Mouse (Mus musculus) MEL (cell line): ENCODE measurements around the gene Gm1604a. TPM values are rescaled to one million over a fixed set of nuclear protein-coding genes. Genes with fewer than 3 reads are reported as not detected.
"Not testable (repeated sequence)": the region's sequence is repeated elsewhere in the genome, so short reads cannot be mapped to it uniquely, and the experiment has no call there.

ENCODE experiments used
- DNase-seq: peaks from one replicate; pipeline ENCODE4 v3.0.0; 2011; ENCODE audit warnings: low read depth, low spot score
- H3K27ac ChIP-seq: 2 replicates; pipeline ENCODE4 v1.5.1; 2012; ENCODE audit warnings: low read depth, mild to moderate bottlenecking, control low read depth, low read length, moderate library complexity; ENCODE audit not compliant: control insufficient read depth
- H3K27me3 ChIP-seq, 2 experiments: fragments of 150-350 bp in 1 of 2; sonication (generic) in 1 of 2; 2 replicates each; pipeline ENCODE4 v1.6.1; 2012; ENCODE audit warnings: low read length in 2 of 2, mild to moderate bottlenecking in 2 of 2, improper control_type of control experiment in 1 of 2, moderate library complexity in 1 of 2; ENCODE audit not compliant: insufficient read depth in 2 of 2, control insufficient read depth in 1 of 2
- H3K36me3 ChIP-seq, 2 experiments: 2 replicates each; pipeline ENCODE4 v1.6.1; 2012 to 2014; ENCODE audit warnings: low read length in 2 of 2, improper control_type of control experiment in 1 of 2, inconsistent platforms in 1 of 2, mild to moderate bottlenecking in 1 of 2; ENCODE audit not compliant: insufficient read depth in 2 of 2, control insufficient read depth in 1 of 2
- H3K4me1 ChIP-seq, 2 experiments: fragments of 150-350 bp in 1 of 2; sonication (generic) in 1 of 2; 2 replicates each; pipeline ENCODE4 v1.6.1; 2012; ENCODE audit warnings: low read length in 2 of 2, improper control_type of control experiment in 1 of 2, mild to moderate bottlenecking in 1 of 2; ENCODE audit not compliant: insufficient read depth in 2 of 2, control insufficient read depth in 1 of 2
- H3K4me3 ChIP-seq, 2 experiments: fragments of 150-350 bp in 1 of 2; sonication (generic) in 1 of 2; 2 replicates each; pipeline ENCODE4 v1.5.1; 2012; ENCODE audit warnings: low read depth in 2 of 2, low read length in 2 of 2, mild to moderate bottlenecking in 2 of 2, moderate library complexity in 2 of 2, control low read depth in 1 of 2, improper control_type of control experiment in 1 of 2; ENCODE audit not compliant: control insufficient read depth in 1 of 2, insufficient read depth in 1 of 2
- H3K79me2 ChIP-seq: 2 replicates; pipeline ENCODE4 v1.6.1; 2012; ENCODE audit warnings: mild to moderate bottlenecking, low read length, moderate library complexity; ENCODE audit not compliant: control insufficient read depth, poor library complexity, insufficient read depth
- H3K9ac ChIP-seq: 2 replicates; pipeline ENCODE4 v1.6.1; 2012; ENCODE audit warnings: low read depth, mild to moderate bottlenecking, control low read depth, low read length, moderate library complexity; ENCODE audit not compliant: control insufficient read depth, poor library complexity, severe bottlenecking
- H3K9me3 ChIP-seq: fragments of 150-350 bp; sonication (generic); replicated peaks from 2 replicates; pipeline ENCODE4 v1.6.1; 2012; ENCODE audit warnings: mild to moderate bottlenecking, low read length, improper control_type of control experiment, moderate library complexity; ENCODE audit not compliant: insufficient read depth
- polyA plus RNA-seq, 2 experiments: library from polyadenylated mRNA; stranded (reverse) in 1 of 2; unstranded in 1 of 2; fragments of >175 nt in 1 of 2; fragments of >200 nt in 1 of 2; gene quantifications; 2 replicates each; pipeline versions ENCODE4 v1.2.1 to v1.2.4; 2012; ENCODE audit warnings: low replicate concordance in 2 of 2, low read depth in 1 of 2; ENCODE audit not compliant: insufficient read length in 2 of 2, insufficient read depth in 1 of 2, missing spikeins in 1 of 2
- total RNA-seq: library from RNA; depleted of rRNA; stranded (reverse); fragments of 300-350 nt; gene quantifications from 2 replicates; pipeline ENCODE4 v1.2.3, GENCODE M21; 2012

The Gm1604a gene
- total and polyA plus RNA-seq, 3 experiments = not detected

DNA sequence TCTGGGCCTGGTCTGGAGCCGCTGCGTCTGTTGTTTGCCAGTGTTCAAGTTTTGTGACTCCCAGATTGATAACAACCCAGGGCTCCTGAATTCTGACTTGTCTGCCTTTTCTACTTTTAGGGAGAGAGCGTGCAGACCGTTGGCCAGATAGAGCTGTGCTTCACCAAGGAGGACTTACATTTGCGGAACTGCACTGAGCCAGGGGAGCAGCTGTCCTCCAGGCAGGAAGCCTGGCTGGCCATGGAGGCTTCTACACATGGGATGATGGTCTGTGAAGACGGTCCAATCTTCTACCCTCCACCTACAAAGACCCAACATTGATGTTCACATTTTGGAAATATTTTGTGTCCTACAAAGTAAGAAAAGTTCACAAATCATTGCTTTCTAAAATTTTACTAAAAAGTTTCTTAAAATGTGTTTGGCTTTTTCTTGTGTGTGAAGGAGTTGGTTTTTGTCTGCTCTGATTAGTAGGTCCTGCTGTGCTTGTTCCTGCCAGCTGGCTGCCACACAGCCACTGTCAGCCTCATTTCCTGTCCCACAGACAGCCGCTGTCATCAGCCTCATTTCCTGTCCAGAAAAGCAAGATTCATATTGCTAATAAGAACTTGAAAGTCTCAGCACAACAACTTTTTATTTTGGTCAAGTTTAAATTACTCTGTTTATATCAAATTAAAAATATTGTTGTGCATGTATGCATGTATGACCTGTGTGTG lies 27.4 kb upstream of the Gm1604a start:
- not testable (repeated sequence) for H3K9ac ChIP-seq, H3K27me3 ChIP-seq, H3K4me3 ChIP-seq, H3K36me3 ChIP-seq, H3K79me2 ChIP-seq, H3K9me3 ChIP-seq, H3K4me1 ChIP-seq, DNase-seq, H3K27ac ChIP-seq

- not testable (repeated sequence) for H3K9me3 ChIP-seq, H3K4me3 ChIP-seq, H3K4me1 ChIP-seq, DNase-seq, H3K9ac ChIP-seq, H3K27me3 ChIP-seq, H3K36me3 ChIP-seq, H3K79me2 ChIP-seq, H3K27ac ChIP-seq
These were observed 23.4 kb upstream of the Gm1604a start for GRCm38 (mm10) chr17:7001790-7002585.

DNA sequence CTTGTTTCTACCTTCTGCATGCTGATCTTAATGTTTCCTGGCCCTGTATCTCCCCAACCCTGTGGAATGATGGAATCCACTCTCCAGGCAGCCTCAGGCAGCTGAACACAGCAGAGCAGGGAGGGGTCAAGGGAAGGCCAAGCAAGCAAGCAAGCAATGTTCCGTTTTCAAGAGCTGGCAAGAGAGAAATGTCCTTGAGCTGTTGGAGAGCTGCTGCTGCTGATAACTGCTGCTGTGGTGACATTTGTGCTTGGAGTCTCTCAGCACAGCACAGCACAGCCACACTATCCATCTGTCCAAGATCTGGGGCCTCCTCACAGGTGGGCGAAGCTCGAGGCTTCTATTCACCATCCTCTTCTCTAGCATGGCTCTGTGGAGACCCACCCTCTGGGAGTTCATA lies 22.0 kb upstream of the Gm1604a start:
- not testable (repeated sequence) for H3K4me1 ChIP-seq, H3K79me2 ChIP-seq, H3K9ac ChIP-seq, H3K27ac ChIP-seq, H3K27me3 ChIP-seq, H3K4me3 ChIP-seq, DNase-seq, H3K36me3 ChIP-seq, H3K9me3 ChIP-seq

- not testable (repeated sequence) for DNase-seq, H3K27ac ChIP-seq, H3K27me3 ChIP-seq, H3K36me3 ChIP-seq, H3K9me3 ChIP-seq, H3K79me2 ChIP-seq, H3K4me3 ChIP-seq, H3K9ac ChIP-seq, H3K4me1 ChIP-seq
These were observed 19.7 kb upstream of the Gm1604a start for GRCm38 (mm10) chr17:7005646-7006045.

GRCm38 (mm10) chr17:7008885-7009284 lies 16.5 kb upstream of the Gm1604a start:
- H3K9me3 ChIP-seq, DNase-seq, H3K27me3 ChIP-seq, H3K27ac ChIP-seq, H3K79me2 ChIP-seq, H3K4me3 ChIP-seq, H3K4me1 ChIP-seq, H3K9ac ChIP-seq, H3K36me3 ChIP-seq: not testable (repeated sequence)

DNA sequence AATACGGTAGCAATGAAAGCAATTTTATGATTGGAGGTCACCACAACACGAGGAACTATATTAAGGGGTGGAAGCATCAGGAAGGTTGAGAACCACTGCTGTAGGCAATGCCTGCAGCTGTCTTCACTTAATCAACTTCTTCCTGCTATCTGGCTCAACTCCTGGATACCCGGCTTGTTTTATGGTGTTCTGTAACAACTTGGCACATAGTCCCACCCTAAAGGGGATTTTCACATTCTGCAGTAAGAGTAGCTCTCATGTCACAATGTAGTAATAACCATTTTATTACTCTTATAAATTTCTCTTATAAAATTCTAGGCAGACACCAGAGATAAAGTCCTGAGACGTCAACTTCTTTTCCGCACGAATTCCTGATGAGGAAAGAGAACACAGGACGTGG lies 15.9 kb upstream of the Gm1604a start:
- H3K4me1 ChIP-seq, H3K36me3 ChIP-seq, H3K27me3 ChIP-seq, DNase-seq, H3K79me2 ChIP-seq, H3K4me3 ChIP-seq, H3K27ac ChIP-seq, H3K9me3 ChIP-seq, H3K9ac ChIP-seq: not testable (repeated sequence)

DNA sequence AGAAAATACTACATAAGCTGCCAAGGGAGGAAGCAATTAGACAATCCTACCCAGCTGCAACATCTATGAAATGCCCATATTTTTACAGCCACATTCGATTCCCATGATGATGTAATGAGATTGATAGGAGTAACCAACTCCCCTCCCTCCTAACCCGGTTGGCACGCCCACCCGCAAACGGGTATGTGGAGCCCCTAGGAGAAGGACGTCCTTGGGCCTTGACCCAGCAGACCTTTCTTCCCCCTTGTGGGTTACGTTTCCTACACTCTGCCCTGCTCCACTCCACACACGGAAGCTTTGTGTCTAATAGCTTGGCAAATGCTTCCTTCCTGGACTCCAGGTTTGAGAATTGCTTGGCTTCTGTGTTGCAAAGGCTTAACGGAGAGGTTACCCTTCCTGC lies 15.5 kb upstream of the Gm1604a start:
- H3K9ac ChIP-seq, H3K79me2 ChIP-seq, H3K36me3 ChIP-seq, DNase-seq, H3K9me3 ChIP-seq, H3K27me3 ChIP-seq, H3K4me3 ChIP-seq, H3K4me1 ChIP-seq, H3K27ac ChIP-seq: not testable (repeated sequence)
